16 mouse cellular contexts compared by ENCODE assay signal in the genomic region with DNA sequence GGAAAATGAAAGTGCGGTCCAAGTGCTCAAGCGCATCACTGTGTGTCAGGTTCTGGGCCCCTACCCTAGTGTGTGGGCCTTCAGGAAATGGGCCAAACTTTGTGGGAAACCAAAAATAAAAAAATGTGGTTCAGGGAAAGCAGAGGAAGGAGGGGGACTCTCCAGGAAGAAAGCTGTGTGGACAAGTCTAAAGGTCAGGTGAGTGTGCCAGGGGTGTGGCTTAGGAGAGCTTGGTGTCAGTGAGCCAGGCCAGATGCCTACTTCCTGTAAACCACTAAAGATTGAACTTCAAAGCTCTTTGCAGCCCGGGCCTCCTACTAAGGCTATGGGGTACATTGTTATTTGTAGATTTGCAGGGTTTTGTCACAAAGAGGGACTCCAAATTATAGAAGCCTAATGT.
DNase-seq lines count a peak whose midpoint lies in the region; ATAC-seq lines count a peak whose summit lies in the region.
"Had no signal": no experiment of that assay in that cellular context is flagged by ENCODE, and none has a peak within 500 bp of the region (broad histone marks: within the 10 kb centered on the region; RNA-seq: fewer than 3 reads in every experiment).

No protein-coding gene starts in this region.

- peak; percentile 64; the same call in 1 of the 2 replicates for ATAC-seq in intestine, embryonic 14.5 days (replicated peaks; ENCODE audit: low FRiP score, low TSS enrichment, low read depth)
- no peak for ATAC-seq in heart, embryonic 11.5 days (replicated peaks; ENCODE audit: insufficient number of reproducible peaks, low FRiP score, low TSS enrichment)
- ATAC-seq: CD4-positive, CD25-positive, alpha-beta regulatory T cell, adult 4 months; forebrain, embryonic 14.5 days had no signal

- peak; percentile 4 for DNase-seq in lung, postnatal 10 days
- DNase-seq in lung, postnatal 14 days = no peak
- DNase-seq in intestine, embryonic 14.5 days (ENCODE audit: low spot score) = no peak
- DNase-seq in kidney, postnatal 25 days = peak; percentile 11 to 48
- DNase-seq in telencephalon, adult 2 months (ENCODE audit: low read depth, low spot score) = peak; percentile 21
- DNase-seq in cerebellum, adult 11-12 months = no peak
- DNase-seq: cerebellum, adult 11 months; heart, postnatal 4 days; lung, embryonic 14.5 days; right cerebral cortex, adult 18-20 months; thymus, postnatal 14 days had no signal

- no peaks in the 10 kb centered on the region for H3K27me3 ChIP-seq in intestine, embryonic 14.5 days (replicated peaks; ENCODE audit: control insufficient read depth, insufficient read depth, low read length)
- no peaks in the 10 kb centered on the region for H3K27me3 ChIP-seq in heart, embryonic 11.5 days (ENCODE audit: control insufficient read depth, insufficient read depth, low read length)

- H3K4me3 ChIP-seq in intestine, embryonic 14.5 days (ENCODE audit: low read depth, low read length) = no peak overlapping the region
- H3K4me3 ChIP-seq in heart, embryonic 11.5 days (ENCODE audit: low read depth, low read length) = no peak overlapping the region
- H3K4me3 ChIP-seq: embryonic facial prominence, embryonic 10.5 days had no signal

- H3K36me3 ChIP-seq in intestine, embryonic 14.5 days (ENCODE audit: control insufficient read depth, insufficient read depth, low read length) = no peaks in the 10 kb centered on the region
- no peaks in the 10 kb centered on the region for H3K36me3 ChIP-seq in heart, embryonic 11.5 days (ENCODE audit: control insufficient read depth, insufficient read depth, low read length)
- H3K36me3 ChIP-seq: embryonic facial prominence, embryonic 10.5 days had no signal

- H3K27ac ChIP-seq in intestine, embryonic 14.5 days (ENCODE audit: low read depth) = no peak overlapping the region
- no peak overlapping the region for H3K27ac ChIP-seq in heart, embryonic 11.5 days (ENCODE audit: low read depth, low read length)
- H3K27ac ChIP-seq: embryonic facial prominence, embryonic 10.5 days had no signal

- H3K4me2 ChIP-seq in intestine, embryonic 14.5 days (ENCODE audit: low read length) = no peak overlapping the region
- no peak overlapping the region for H3K4me2 ChIP-seq in heart, embryonic 11.5 days
- H3K4me2 ChIP-seq: liver, embryonic 11.5 days; lung, embryonic 14.5 days had no signal

- no peaks in the 10 kb centered on the region for H3K4me1 ChIP-seq in intestine, embryonic 14.5 days (replicated peaks; ENCODE audit: control insufficient read depth, insufficient read depth, low read length)
- H3K4me1 ChIP-seq in heart, embryonic 11.5 days (ENCODE audit: control insufficient read depth, insufficient read depth, low read length) = no peaks in the 10 kb centered on the region
- H3K4me1 ChIP-seq: embryonic facial prominence, embryonic 10.5 days had no signal

- no peak overlapping the region for H3K9ac ChIP-seq in intestine, embryonic 14.5 days (ENCODE audit: low read length)
- no peak overlapping the region for H3K9ac ChIP-seq in heart, embryonic 11.5 days (ENCODE audit: low read depth, low read length)
- H3K9ac ChIP-seq: lung, embryonic 14.5 days had no signal

- H3K9me3 ChIP-seq in intestine, embryonic 14.5 days (ENCODE audit: control insufficient read depth, low read length) = no peaks in the 10 kb centered on the region
- H3K9me3 ChIP-seq in heart, embryonic 11.5 days (replicated peaks; ENCODE audit: control insufficient read depth, low read length) = no peaks in the 10 kb centered on the region
- H3K9me3 ChIP-seq: embryonic facial prominence, embryonic 10.5 days had no signal

- WGBS in intestine, embryonic 14.5 days = 76% methylated on average over 3 of the region's 3 CpGs
- WGBS in heart, embryonic 11.5 days (ENCODE audit: insufficient replicate concordance) = 70% methylated on average over 3 of the region's 3 CpGs

Comparison
In these comparisons a context has a peak if more than half of its experiments do, and no peak if none do; other contexts are left out.
1. DNase-seq: peak in lung, postnatal 10 days (single experiment), kidney, postnatal 25 days (2 of 2) and telencephalon, adult 2 months (single experiment); none in lung, postnatal 14 days (single experiment), intestine, embryonic 14.5 days (single experiment) and cerebellum, adult 11-12 months (single experiment).